Mouse (Mus musculus) heart, postnatal 14 days (tissue): ENCODE measurements around the gene Dock9. TPM values are rescaled to one million over a fixed set of nuclear protein-coding genes. Genes with fewer than 3 reads are reported as not detected.
A peak's percentile ranks its signal among the peaks of the same experiment; 100 is the strongest.
"Not testable (repeated sequence)": the region's sequence is repeated elsewhere in the genome, so short reads cannot be mapped to it uniquely, and the experiment has no call there.

ENCODE experiments used
- DNase-seq, 2 experiments: peaks; one replicate each; pipeline ENCODE4 v3.0.0; 2021 to 2022
- intact Hi-C: fragments of 180-260 bp; cut with DNase I; formaldehyde crosslinking; loops from one replicate; pipeline ENCODE4 v1.15.1; 2025
- total RNA-seq, 2 experiments: library from RNA; stranded (reverse); gene quantifications; 2 replicates each; pipeline ENCODE4 v1.2.3; 2021

The Dock9 gene
- total RNA-seq, 2 experiments from 2014 or later, result 41.2 to 45.2 TPM

- DNase-seq, result no peak
- intact Hi-C loops, result no loop called here
Measured at GRCm38 (mm10) chr14:121644302-121644701, 153.3 kb downstream of the Dock9 start.

GRCm38 (mm10) chr14:121641271-121641670, 156.4 kb downstream of the Dock9 start:
- no peak for DNase-seq
- intact Hi-C loops, result no loop called here

GRCm38 (mm10) chr14:121636935-121637510, 160.6 kb downstream of the Dock9 start:
- intact Hi-C loops, result no loop called here
- peak; percentile 44 to 51 for DNase-seq

- peak; percentile 38 to 56 for DNase-seq
Measured at GRCm38 (mm10) chr14:121634736-121635430, 162.8 kb downstream of the Dock9 start.

GRCm38 (mm10) chr14:121634093-121634735, 163.4 kb downstream of the Dock9 start:
- intact Hi-C loops, result no loop called here
- DNase-seq, result no peak

More at GRCm38 (mm10) chr14:121634736-121635430, 162.8 kb downstream of the Dock9 start:
- intact Hi-C loops, result no loop called here

GRCm38 (mm10) chr14:121631934-121632333, 165.7 kb downstream of the Dock9 start:
- intact Hi-C loops, result no loop called here

GRCm38 (mm10) chr14:121626741-121627140, 170.9 kb downstream of the Dock9 start:
- DNase-seq, result no peak
- intact Hi-C loops, result no loop called here

More at GRCm38 (mm10) chr14:121631934-121632333, 165.7 kb downstream of the Dock9 start:
- DNase-seq, result no peak

GRCm38 (mm10) chr14:121623996-121624542, 173.6 kb downstream of the Dock9 start:
- intact Hi-C loops, result loop anchor here (5.0 kb wide), 1 partner anchor 128 kb away; no protein-coding TSS in a partner anchor
- not testable (repeated sequence) for DNase-seq

- intact Hi-C loops, result loop anchor here (5.0 kb wide), 1 partner anchor 130 kb away; no protein-coding TSS in a partner anchor
Measured at GRCm38 (mm10) chr14:121621806-121622205, 175.8 kb downstream of the Dock9 start.

GRCm38 (mm10) chr14:121620567-121620966, 177.1 kb downstream of the Dock9 start:
- no peak for DNase-seq
- intact Hi-C loops, result loop anchor here (5.0 kb wide), 1 partner anchor 132 kb away; no protein-coding TSS in a partner anchor

More at GRCm38 (mm10) chr14:121621806-121622205, 175.8 kb downstream of the Dock9 start:
- DNase-seq, result no peak

GRCm38 (mm10) chr14:121620157-121620556, 177.5 kb downstream of the Dock9 start:
- intact Hi-C loops, result loop anchor here (5.0 kb wide), 1 partner anchor 132 kb away; no protein-coding TSS in a partner anchor
- DNase-seq, result no peak

GRCm38 (mm10) chr14:121617645-121618390, 179.8 kb downstream of the Dock9 start:
- intact Hi-C loops, result no loop called here
- peak in 1 of 2 experiments; percentile 15 for DNase-seq

- intact Hi-C loops, result no loop called here
- DNase-seq, result no peak
Measured at GRCm38 (mm10) chr14:121615431-121615830, 182.2 kb downstream of the Dock9 start.

- intact Hi-C loops, result no loop called here
- peak; percentile 31 to 47 for DNase-seq
Measured at GRCm38 (mm10) chr14:121614461-121615170, 183.0 kb downstream of the Dock9 start.

GRCm38 (mm10) chr14:121613490-121613889, 184.1 kb downstream of the Dock9 start:
- intact Hi-C loops, result no loop called here
- no peak for DNase-seq

- DNase-seq, result no peak
- intact Hi-C loops, result no loop called here
Measured at GRCm38 (mm10) chr14:121612926-121613325, 184.7 kb downstream of the Dock9 start.

- no peak for DNase-seq
- intact Hi-C loops, result no loop called here
Measured at GRCm38 (mm10) chr14:121611533-121611932, 186.1 kb downstream of the Dock9 start.

GRCm38 (mm10) chr14:121611098-121611497, 186.5 kb downstream of the Dock9 start:
- DNase-seq, result no peak
- intact Hi-C loops, result no loop called here

- DNase-seq, result no peak
- intact Hi-C loops, result no loop called here
Measured at GRCm38 (mm10) chr14:121608522-121608921, 189.1 kb downstream of the Dock9 start.
